Mouse (Mus musculus): Measurements from ENCODE around the gene Gldc.
A peak's percentile ranks its signal among the peaks of the same experiment; 100 is the strongest.
"Not testable (repeated sequence)": the region's sequence is repeated elsewhere in the genome, so short reads cannot be mapped to it uniquely, and the experiment has no call there.

The Gldc gene

DNA sequence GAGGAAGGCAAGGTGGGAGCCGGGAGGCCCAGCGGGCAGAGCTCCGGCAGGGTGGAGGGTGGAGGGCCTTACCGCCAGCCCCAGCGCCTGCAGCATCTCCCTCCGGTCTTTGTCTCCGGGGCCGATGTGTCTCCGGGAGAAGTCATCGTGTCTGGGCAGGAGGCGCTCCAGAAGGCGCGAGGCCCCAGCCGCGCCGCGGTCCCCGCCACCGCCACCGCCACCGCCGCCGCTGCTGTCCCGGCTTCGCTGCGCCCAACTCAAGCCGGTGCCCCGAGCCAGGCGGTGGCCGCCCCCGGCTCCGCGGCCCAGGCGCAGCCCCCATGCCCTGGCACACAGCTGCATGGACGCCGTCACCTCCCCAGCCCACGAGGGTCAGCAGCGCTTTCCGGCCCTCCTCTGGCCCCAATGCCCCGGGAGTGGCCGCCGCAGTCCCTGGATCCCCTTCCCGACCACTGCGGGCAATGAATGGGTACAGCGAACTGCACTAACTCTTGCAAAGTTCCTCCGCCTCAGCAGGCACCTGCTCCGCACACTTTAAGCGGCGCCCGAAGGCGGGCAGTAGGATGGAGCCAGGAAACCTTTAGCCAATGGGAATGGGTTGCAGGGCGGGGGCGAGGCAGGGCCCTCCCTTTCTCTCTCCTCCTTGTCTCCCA, at the start of gene Gldc:
TSS of gene Gldc (minus strand) at position 511 of the 653 bp plus-strand sequence.
- peak; percentile 46 for DNase-seq (ENCODE audit: low read depth, low spot score)

DNA sequence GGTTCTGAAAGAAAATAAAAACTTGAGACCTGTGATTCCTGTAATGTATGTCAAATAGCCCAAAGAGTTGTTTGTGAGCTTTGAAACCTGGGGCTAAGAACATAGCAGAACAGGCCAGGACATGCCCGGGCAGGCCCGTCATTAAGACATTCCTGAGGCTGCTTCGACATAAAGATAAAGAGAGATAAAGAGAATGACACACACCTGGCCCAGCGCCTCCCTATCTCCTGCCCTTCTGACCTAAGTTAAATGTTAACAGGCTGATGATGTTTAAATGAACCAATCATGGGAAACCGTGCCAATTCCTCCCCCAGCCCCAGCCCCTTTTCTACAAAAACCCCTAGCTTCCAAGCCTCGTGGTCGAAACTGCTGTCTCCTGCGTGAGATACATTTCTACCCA, 47.4 kb upstream of the Gldc start:
- DNase-seq (ENCODE audit: low read depth, low spot score), result not testable (repeated sequence)

DNA sequence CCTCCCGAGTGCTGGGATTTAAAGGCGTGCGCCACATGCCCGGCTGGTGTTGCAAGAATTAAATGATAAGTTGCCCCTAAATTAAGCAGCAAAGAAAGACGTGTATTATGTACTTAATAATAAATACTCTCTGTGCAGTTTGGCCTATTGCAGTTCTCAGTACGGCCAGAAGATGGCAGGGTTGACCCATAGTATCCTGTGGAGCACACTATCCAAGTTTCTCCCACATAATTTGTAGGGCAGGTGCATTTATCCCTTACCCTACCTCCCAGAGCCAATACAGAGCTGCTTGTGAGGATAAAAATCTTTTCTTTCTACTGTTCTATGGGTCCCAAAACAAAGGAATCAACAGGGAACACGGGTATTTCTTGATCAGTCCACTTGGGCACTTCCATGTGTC, 42.1 kb upstream of the Gldc start:
- peak; percentile 37 for DNase-seq (ENCODE audit: low read depth, low spot score)

DNA sequence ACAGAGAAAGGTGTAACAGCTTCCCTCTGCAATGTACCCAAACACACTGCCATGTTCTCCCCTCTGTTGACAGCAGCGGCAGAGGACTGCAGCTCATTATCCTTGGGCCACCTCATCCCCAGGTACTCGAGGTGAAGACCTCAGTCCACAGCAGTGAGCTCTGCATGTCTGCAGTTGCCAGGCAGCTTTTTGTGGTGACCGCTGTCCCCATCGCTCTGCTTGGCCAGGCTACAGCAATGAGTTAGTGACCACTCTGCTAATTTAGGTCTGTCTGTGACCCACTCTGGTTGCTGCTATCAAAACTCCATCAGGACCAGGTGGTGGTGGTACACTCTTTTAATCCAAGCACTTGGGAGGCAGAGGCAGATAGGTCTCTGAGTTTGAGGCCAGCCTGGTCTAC, 41.0 kb upstream of the Gldc start:
- no peak for DNase-seq (ENCODE audit: low read depth, low spot score)

DNA sequence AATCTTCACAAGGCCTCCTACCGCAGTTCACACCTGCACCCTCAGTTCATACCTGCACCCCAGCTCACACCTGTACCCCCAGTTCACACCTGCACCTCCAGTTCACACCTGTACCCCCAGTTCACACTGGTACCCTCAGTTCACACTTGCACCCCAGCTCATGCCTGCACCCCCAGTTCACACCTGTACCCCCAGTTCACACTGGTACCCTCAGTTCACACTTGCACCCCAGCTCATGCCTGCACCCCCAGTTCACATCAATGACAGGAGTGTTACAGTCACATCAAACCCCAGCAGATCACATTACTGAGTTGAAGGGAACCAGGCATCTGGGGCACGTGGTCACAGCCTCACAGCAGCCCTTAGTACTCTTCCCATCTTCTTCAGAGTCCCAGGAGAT, 40.5 kb upstream of the Gldc start:
- not testable (repeated sequence) for DNase-seq (ENCODE audit: low read depth, low spot score)

DNA sequence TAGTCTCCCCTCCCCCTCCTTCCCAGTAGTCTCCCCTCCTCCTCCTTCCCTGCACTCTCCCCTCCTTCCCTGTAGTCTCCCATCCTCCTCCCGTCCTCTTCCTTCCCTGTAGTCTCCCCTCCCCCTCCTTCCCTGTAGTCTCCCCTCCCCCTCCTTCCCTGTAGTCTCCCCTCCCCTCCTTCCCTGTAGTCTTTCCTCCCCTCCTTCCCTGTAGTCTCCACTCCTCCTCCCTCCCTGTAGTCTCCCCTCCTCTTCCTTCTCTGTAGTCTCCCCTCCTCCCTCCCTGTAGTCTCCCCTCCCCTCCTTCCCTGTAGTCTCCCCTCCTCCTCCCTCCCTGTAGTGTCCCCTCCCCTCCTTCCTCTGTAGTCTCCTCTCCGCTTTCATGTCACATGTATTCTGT, 38.8 kb upstream of the Gldc start:
- no peak for DNase-seq (ENCODE audit: low read depth, low spot score)

DNA sequence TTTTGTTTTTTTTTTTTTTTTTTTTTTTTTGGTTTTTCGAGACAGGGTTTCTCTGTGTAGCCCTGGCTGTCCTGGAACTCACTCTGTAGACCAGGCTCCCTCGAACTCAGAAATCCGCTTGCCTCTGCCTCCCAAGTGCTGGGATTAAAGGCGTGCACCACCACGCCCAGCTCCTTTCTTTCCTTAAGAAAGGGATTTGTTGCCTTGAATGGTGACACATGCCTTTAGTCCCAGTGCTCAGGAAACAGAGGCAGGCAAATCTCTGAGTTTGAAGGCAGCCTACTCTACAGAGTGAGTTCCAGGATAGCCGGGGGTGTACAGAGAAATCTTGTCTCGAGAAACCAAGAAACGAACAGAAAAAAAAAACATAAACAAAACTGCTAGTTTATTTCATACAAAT, 33.8 kb upstream of the Gldc start:
- not testable (repeated sequence) for DNase-seq (ENCODE audit: low read depth, low spot score)

DNA sequence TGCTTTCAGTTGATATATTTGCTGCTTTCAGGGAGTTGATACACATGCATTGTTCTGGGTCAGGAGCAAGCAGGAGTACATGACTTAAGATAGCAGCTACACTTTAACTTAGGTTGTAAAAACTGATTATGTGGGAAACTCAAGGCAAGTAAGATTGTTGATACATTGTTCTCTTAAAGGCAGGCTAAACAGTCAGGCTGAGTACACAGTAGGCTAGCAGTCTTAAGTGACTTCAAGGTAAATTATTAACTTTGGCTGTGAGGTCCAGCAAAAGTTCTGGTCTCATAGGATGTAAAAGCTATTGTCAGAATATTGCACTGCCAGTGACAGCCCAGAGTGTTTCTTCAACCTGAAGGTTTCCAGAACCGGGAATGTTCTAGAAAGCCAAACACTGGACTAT, 31.8 kb upstream of the Gldc start:
- no peak for DNase-seq (ENCODE audit: low read depth, low spot score)

DNA sequence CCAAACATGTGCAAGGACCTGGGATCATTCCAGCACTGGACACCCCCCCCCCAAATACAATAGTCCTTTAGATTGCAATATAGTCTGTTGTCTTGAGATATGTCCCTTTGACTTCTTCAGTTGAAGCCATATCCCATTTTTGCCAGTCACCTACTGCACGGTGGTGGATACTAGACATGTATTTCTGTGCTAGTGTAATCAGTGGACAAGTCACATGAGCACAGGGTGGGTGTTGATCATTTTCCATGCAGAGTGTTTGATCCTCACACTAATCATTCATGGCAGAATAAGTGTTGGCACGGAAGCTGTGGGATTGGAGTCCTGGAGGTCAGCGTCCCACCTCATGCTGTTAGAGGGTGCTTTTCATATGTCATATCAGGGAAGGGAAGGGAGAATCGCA, 30.6 kb upstream of the Gldc start:
- DNase-seq (ENCODE audit: low read depth, low spot score), result no peak

DNA sequence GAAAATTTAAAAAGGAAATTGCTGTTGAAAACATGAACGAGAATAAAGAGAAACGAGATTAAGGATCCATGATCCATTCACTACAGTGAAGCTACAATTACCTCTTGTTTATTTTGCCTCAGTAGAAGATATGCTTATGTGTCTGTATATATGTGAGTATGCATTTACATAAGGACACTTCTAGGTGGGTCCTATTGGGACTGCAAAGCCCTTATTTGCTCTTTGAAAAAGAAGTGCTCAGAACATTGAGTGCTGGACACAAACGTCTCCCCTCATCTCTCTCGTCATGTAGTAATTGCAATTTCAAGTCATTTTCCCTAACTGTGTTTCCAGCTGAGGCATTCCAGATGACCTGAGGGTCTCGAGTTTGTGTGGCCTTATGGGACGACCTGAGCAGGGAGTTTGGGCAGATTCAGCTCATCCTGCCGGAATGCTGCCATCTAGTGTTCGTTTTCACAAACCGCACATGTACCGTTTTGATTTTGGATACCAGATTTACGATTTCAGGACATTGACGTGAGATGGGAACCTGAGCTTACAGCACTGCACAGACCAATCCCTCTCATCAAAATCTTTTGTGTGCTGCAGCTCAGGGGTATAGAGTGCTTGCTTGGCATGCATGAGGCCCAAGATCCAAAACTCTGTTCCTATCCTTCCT, 30.1 kb upstream of the Gldc start:
- DNase-seq (ENCODE audit: low read depth, low spot score), result peak; percentile 34

DNA sequence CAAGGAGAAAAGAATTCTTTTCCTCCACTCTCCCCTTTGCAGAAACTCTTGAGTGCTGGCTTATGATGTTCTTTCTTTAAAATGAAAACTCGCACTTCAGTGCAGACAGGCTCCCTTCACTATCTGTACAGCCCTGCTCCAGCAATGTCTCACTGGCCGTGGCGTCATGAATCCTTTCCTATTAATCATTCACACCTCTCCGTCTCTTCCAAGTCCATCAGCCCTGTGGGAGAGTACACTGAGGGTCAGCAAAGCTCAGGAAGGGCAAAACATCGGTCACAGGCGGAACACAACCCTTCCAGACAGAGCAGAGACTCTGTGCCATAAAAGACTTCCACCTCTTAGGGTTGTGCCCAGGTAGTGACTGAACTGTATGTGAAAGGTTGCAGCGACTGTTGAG, 26.9 kb upstream of the Gldc start:
- DNase-seq (ENCODE audit: low read depth, low spot score), result no peak

DNA sequence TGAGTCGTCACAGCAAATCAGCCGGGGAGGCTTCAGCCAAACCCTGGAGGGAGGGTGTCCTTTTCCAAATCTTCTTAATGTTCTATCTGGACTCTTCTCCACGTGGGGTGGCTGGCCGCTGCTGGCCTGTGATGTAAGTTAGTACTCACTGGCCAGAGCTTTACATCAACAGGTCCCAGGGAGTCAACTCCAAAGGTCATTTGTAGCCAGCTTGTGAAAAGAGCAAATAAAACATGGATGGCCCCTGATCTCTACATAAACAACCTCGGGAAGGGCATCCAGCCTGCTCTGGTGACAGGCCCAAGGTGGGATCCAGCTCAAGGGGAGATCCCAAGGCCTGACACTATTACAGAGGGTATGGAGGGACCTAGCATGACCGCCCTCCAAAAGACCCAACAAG, 19.8 kb upstream of the Gldc start:
- DNase-seq (ENCODE audit: low read depth, low spot score), result no peak

DNA sequence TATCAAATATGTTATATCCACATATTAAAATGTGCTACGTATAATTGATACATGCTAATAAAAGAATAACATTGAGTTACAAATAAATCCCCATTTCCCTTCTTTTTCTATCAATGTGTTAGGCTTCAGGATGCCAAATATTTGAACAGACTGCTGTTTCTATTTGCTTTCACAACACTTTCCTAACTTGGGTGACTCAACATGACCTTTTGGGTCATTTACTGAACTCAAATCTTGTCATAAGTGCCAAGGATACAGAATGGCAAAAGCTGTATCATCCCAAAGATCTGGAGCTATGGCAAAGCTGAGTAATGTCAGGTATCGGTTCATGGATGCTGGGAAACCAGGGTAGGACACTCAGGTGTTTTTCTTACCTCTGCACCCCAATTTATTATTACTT, 12.0 kb upstream of the Gldc start:
- DNase-seq (ENCODE audit: low read depth, low spot score), result no peak

DNA sequence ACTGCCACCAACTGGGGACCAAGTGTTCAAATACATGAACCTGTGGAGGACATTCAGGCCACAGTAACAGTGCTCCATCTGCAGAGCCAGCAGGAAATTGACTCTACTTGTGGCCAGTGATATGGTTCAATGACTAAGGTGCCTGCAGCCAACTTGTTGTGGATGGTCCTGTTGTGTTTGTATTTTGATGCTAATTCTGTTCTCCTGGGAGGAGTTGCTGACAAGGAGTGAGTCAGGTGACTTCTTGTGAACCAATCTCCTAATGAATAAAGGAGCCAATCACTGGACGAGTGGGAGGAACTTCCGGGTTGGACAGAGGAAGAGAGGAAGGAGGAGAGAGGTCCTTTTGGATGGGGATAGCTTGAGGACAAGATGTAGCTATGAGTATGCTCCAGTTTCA, 10.3 kb upstream of the Gldc start:
- DNase-seq (ENCODE audit: low read depth, low spot score), result no peak

DNA sequence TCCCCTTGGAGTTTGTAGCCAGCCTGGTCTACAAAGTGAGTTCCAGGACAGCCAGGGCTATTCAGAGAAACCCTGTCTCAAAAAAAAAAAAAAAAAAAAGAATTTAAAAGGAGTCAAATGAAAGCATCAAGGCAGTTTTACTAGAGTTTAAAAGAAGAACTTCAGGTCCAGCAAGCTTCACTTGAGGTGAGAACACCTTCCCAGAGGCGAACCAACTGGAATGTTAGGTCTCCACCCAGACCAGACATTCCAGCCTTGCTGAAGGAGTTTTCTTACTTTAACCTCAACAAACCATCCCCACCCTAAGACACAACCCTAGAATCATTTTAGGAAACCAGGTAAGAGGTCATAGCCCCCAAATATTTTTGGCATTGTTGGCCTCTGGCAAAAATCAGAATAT, 4.8 kb upstream of the Gldc start:
- no peak for DNase-seq (ENCODE audit: low read depth, low spot score)

DNA sequence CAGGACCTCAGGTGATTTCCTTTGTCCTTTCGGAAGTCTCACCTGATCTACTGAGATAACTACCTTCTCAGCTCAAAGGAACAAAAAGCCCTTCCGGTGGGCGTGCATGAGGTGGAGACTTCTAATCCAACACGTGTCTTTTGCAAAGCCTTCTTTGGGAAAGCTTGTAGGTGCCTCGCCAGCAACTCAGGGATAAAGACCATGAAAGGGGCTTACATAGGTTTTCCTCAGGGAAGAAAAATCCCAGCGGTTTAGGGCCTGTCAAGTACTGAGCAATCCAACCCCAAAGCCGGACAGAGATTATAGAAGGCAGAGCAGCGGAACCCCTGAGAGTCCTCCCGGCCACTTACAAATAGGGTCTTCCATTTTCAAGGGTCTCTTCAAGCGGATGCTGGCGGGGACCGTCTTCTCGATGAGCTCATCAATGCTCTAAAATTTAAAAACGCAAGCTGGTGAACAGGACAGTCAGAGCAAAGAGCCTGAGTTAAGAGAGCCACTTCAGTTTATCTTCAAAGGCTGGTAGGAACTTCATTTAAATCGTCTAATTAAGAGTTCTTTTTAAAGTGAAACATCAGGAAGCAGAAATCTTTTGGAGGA, 1.1 kb downstream of the Gldc start:
- peak; percentile 67 for DNase-seq (ENCODE audit: low read depth, low spot score)

DNA sequence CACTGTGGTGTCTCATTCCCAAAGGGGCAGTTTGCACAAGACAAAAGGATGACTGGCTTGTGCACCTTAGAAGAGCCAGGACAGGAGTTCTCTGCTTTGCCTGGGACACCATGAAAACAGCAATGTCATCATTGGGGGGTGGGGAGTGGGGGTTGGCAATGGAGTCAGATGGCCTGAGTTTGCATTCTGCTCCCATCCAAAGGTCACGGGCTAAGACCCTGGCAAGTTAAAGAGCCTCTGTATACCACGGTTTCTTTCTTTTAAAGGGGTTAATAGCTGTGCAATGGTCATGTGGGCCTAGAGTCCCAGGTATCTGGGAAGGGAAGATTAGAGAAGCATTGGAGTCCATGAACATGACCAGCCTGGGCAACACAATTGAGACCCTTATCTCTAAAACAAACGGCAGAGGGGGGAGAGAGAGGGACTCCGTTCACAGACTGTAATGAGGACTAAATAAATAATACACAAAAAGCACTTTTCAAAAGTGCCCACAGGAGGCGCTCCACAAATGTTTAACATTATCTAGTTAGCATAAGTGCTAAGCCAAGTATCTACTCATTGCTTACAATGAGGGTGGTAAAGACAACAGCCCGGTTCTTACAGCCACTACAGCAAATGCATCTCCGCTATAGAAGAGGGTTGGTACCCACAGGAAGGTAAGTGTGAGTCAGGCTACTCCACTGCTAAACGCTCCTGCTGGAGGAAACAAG, 3.7 kb downstream of the Gldc start:
- DNase-seq (ENCODE audit: low read depth, low spot score), result no peak

DNA sequence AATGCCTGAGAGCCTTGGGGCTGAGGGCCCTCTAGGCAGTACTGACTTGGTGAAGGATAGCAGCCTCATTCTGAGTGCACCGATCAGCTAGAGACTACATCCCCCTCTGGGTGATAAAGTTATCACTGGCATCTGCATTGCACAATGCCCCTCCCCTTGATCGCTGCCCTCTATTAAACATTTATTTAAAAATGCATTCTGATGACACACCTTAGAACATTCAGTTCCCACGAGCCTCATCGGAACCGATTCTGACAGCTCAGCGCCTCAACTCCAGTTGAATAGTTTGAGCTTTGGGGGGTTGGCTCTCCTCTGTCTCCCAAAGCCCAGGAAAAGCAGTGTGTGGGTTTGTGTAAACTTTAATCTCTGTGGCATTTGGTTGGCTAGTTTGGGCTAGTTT, 4.9 kb downstream of the Gldc start:
- no peak for DNase-seq (ENCODE audit: low read depth, low spot score)

DNA sequence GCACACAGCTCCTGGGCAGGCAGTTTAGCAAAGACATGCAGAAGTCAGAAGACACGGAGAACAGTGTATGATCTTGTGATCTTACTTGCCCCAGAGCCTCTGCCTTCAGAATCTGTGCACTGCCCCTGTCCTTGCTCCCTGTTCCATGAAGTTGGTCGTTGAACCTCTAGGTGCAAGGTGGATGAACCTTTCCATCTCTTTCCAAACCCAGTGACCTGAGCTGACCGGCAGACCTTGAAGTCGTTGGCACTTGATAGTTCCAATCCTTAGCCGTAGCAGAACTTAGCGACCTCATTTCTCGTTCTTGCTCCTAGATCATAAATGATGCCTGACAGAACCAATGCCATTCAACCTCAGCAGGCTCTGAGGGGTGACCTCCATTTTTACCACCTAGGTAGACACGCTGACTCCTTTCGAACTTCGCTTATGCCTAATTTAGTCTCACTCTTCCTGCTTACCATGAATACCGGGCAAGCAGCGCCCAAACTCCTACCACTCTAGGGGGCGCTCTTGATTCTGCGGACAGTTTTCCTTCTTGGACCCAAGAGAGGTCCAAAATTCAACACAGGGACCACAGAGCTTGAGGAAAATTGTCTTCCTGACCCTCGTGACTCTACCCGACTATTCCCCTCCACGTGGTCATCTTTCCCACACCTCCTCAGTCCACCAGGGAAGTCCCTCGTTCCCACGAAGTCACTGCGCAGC, 8.3 kb downstream of the Gldc start:
- DNase-seq (ENCODE audit: low read depth, low spot score), result no peak

DNA sequence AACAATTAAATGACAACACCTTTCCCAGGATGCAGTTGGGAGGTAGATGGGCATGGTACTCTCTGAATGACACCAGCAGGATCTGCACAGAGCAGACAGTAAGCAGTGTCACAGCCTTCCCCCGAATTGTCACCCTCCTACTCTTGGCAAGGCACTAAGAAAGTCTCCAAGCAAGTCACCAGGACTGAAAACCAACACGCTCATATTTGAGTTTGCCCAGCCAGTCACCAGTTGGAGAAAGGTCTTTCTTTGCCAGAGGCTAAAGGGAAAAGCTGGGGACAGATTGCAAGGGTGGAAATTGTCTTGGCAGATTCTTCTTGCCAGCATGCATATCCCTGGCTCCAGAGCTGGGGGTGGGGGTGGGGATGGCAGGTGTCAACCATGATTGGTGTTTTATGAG, 11.0 kb downstream of the Gldc start:
- no peak for DNase-seq (ENCODE audit: low read depth, low spot score)

DNA sequence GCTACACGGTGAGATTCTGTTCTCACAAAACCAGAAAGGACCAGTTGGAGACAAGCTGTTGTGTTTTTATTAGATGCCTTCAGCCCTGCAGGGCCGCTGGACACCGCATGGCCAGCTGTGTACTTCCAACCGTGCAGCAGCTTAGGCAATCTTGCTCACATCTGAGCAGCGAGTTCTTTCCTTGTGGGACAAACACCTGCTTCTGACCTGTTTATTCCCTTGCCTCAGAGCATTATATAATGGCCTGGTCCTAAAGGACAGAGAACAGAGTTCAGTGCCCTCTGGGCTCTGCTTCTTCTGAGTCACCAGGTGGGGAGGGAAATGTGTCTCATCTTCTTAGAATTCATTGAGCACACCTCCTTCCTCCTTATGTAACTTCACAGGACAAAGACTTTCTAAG, 12.4 kb downstream of the Gldc start:
- DNase-seq (ENCODE audit: low read depth, low spot score), result no peak

DNA sequence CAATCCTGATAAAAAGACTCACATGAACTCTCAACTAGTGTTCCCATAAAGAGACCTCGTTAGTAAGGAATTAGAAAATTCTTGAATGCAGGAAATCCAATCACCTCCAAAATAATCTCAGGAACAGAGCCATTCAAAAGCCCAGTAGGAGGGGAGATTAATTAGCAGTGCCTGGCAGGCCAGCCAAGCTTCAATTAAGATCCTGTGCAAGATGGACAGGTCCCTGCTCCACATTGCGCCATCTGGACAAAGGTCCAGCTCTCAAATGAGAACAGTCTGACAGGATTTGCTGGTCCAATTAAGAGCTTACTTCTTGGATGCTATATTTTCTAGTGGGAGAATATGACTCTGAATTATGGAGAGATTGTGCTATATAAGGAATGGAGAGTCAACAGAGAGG, 15.2 kb downstream of the Gldc start:
- DNase-seq (ENCODE audit: low read depth, low spot score), result peak; percentile 60
